Mouse (Mus musculus) heart, embryonic 13.5 days (tissue): ENCODE results near the gene C1qb. TPM values are rescaled to one million over a fixed set of nuclear protein-coding genes. Genes with fewer than 3 reads are reported as not detected.

Experiments
- ATAC-seq: fragments of 200-750 bp; cut with Nextera tagmentation; 2 replicates; pipeline ENCODE4 v1.8.0; 2017; ENCODE audit warnings: moderate TSS enrichment; ENCODE audit not compliant: insufficient number of reproducible peaks, low FRiP score, low TSS enrichment; ENCODE audit errors: extremely low read depth
- H3K27ac ChIP-seq: fragments of 300-500 bp; sonication (generic); replicated peaks from 2 replicates; pipeline ENCODE4 v1.5.1; 2015; ENCODE audit warnings: moderate library complexity, mild to moderate bottlenecking, inconsistent platforms
- H3K27me3 ChIP-seq: fragments of 300-500 bp; sonication (generic); replicated peaks from 2 replicates; pipeline ENCODE4 v1.6.1; 2015; ENCODE audit warnings: mild to moderate bottlenecking, inconsistent platforms
- H3K36me3 ChIP-seq: fragments of 300-500 bp; sonication (generic); 2 replicates; pipeline ENCODE4 v1.6.1; 2015; ENCODE audit warnings: mild to moderate bottlenecking, inconsistent platforms
- H3K4me1 ChIP-seq: fragments of 300-500 bp; sonication (generic); 2 replicates; pipeline ENCODE4 v1.6.1; 2015; ENCODE audit warnings: inconsistent platforms
- H3K4me2 ChIP-seq: fragments of 300-500 bp; sonication (generic); 2 replicates; pipeline ENCODE4 v1.6.1; 2015; ENCODE audit warnings: inconsistent platforms, mild to moderate bottlenecking, moderate library complexity
- H3K4me3 ChIP-seq: fragments of 300-500 bp; sonication (generic); 2 replicates; pipeline ENCODE4 v1.5.1; 2015; ENCODE audit warnings: moderate library complexity, mild to moderate bottlenecking, inconsistent platforms
- H3K9ac ChIP-seq: fragments of 300-500 bp; sonication (generic); 2 replicates; pipeline ENCODE4 v1.6.1; 2015; ENCODE audit warnings: inconsistent platforms, mild to moderate bottlenecking, moderate library complexity
- H3K9me3 ChIP-seq: fragments of 300-500 bp; sonication (generic); 2 replicates; pipeline ENCODE4 v1.6.1; 2016; ENCODE audit warnings: inconsistent platforms
- WGBS: fragments of 180-500 bp; shearing (Covaris S2); methylation state at CpG from one replicate; pipeline ENCODE4 v1.1.7; 2015; ENCODE audit warnings: mixed read lengths; 5-methylcytosine and 5-hydroxymethylcytosine counted together
- polyA plus RNA-seq: library from polyadenylated mRNA; unstranded; fragments of >200 nt; fragmentation: Nextera tagmentation; extraction: Ambion mirVana; gene quantifications from 2 replicates; pipeline ENCODE4 v1.2.1, GENCODE M21; 2015

Gene C1qb
- polyA plus RNA-seq, 1 experiment from 2014 or later = 37.2 TPM

DNA sequence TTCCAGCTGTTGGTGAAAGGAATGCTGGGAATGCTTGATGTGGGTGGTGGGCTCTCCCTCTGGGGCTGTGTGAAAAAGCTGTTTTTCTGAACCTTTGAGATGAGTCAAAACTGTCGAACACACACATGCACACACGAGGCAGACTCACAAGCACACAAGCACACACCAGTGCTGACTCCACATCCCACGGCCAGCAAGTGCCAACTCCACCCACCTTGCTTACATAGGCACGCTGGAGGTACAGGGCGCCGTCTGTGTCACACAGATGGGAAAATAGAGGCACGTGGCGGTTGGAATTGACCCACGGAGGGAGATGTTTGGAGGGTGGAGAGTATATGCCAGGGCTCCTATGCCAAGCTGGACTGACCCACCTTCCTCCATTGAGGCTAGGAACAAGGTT lies 25.8 kb upstream of the C1qb start:
- Histone ChIP-seq H3K4me1 (peaks cover 4% of the 10 kb centered on the region), H3K9ac (no peak overlapping the region), H3K9me3 (no peaks in the 10 kb centered on the region), H3K27me3 (peaks cover 93% of the 10 kb centered on the region), H3K36me3 (no peaks in the 10 kb centered on the region), H3K4me3 (no peak overlapping the region), H3K4me2 (no peak overlapping the region), H3K27ac (no peak overlapping the region)
- WGBS = 40% methylated on average over 9 of the region's 9 CpGs
- ATAC-seq = no peak

DNA sequence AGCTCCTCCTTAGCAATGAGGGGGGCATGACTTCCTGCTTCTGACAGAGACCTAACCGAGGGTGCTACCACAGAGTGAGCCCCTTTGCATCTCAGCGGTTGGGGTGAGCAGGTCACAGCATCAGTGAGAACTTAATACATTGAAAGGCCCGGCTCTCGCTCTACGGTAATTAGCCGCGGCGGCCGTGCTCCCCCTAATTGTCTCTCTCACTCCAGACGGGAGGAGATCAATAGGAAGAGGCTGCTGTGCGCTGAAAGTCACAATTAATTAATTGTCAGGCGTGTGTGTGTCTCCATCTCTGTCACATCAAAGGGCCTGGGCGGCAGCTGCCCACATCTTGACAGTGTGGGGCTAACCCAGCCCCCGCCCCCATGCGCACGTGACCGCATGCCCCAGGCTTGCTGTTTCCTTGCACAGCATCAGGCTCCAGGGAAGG lies 25.2 kb upstream of the C1qb start:
- Histone ChIP-seq H3K4me1 (peaks cover 4% of the 10 kb centered on the region), H3K9me3 (no peaks in the 10 kb centered on the region), H3K9ac (no peak overlapping the region), H3K27me3 (peaks cover 93% of the 10 kb centered on the region), H3K4me3 (no peak overlapping the region), H3K27ac (no peak overlapping the region), H3K4me2 (no peak overlapping the region), H3K36me3 (no peaks in the 10 kb centered on the region)
- 9% methylated on average over 17 of the region's 17 CpGs for WGBS
- ATAC-seq = no peak

DNA sequence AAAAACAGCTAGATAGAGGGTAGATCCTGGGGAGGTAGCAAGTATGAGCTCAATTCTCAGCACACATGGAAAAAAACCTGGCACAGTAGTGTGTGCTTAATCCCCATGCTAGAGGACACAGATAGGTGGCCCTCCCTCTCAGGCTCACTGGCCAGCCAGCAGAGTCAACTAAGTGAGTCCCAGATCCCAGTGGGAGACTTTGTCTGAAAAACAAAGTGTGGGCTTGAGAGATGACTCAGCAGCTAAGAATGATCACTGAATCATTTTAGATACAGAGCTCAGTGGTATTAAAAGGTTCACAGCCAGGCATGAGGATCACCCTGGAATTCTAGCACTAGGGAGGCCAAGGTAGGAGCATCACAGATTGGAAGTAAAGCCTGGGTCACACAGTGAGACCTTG lies 21.8 kb upstream of the C1qb start:
- H3K27ac ChIP-seq = no peak overlapping the region
- H3K36me3 ChIP-seq = no peaks in the 10 kb centered on the region
- H3K27me3 ChIP-seq = peaks cover 95% of the 10 kb centered on the region
- H3K4me3 ChIP-seq = no peak overlapping the region
- no peak overlapping the region for H3K4me2 ChIP-seq
- H3K4me1 ChIP-seq = no peaks in the 10 kb centered on the region
- no peak overlapping the region for H3K9ac ChIP-seq
- H3K9me3 ChIP-seq = no peaks in the 10 kb centered on the region
- no peak for ATAC-seq

DNA sequence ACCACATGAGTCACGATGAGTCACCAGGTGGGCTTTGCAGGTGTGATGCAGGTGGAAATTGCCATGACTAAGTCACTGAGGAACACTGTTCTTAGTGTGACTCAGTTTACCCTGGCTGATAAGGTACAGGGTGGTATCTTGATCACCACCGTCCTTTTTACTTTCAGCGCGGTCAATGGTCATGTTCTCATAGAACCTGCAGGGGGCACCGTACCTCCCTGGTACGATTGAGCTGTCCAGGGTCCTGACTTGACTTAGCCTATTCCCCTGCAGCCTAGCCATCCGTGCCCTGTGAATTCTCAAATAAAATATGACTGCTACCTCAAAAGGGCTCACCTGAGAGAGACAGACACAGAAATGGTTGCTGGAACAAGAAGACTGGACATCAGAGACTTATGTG lies 21.0 kb upstream of the C1qb start:
- Histone ChIP-seq H3K4me2 (no peak overlapping the region), H3K36me3 (no peaks in the 10 kb centered on the region), H3K27me3 (peaks cover 95% of the 10 kb centered on the region), H3K27ac (no peak overlapping the region), H3K9ac (no peak overlapping the region), H3K9me3 (no peaks in the 10 kb centered on the region), H3K4me1 (no peaks in the 10 kb centered on the region), H3K4me3 (no peak overlapping the region)
- WGBS = 12% methylated on average over 7 of the region's 7 CpGs
- ATAC-seq = no peak

DNA sequence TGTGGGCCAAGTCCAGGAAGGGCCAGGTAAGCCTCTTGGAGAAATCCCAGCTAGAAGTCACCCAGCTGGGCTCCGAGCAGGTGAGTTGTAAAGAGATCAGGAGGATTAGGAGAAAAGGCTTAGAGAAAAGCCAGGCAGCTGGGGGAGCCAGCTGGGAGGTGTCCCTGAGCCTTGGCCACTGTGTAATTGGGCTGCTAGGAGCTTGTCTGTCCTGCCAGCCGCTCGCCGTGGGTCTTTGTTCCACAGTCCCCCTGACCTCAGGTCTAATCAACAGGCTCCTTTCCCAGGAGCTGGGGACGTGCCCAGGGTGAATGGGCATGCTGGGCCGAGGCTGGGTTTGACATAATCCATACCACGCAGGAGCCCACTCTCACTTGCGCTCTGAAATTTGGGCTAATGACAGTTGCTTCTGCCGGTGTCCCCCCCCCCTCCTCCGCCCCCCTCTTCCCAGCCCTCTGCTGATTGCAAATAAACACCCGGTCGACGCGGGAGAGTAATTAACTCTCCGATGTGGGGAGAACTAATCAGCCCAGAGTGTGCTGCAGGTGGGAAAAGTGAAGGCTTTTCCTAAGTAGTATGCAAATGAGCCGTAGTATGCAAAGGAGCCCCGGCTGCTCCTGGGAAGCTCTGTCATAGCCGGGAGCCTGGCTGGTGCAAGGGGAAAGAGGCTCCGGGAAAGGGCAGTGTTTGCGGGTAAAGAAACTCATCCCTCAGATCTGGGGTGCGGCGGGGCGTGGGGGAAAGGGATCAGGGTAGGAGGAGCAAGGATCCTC lies 19.0 kb upstream of the C1qb start:
- no peak overlapping the region; the same call in 1 of the 2 replicates for H3K4me2 ChIP-seq
- H3K4me1 ChIP-seq = no peaks in the 10 kb centered on the region
- H3K36me3 ChIP-seq = no peaks in the 10 kb centered on the region
- H3K9ac ChIP-seq = no peak overlapping the region
- no peak overlapping the region for H3K4me3 ChIP-seq
- H3K27ac ChIP-seq = no peak overlapping the region
- 2% methylated on average over 23 of the region's 23 CpGs for WGBS
- no peaks in the 10 kb centered on the region for H3K9me3 ChIP-seq
- H3K27me3 ChIP-seq = peaks cover 94% of the 10 kb centered on the region
- ATAC-seq = no peak

DNA sequence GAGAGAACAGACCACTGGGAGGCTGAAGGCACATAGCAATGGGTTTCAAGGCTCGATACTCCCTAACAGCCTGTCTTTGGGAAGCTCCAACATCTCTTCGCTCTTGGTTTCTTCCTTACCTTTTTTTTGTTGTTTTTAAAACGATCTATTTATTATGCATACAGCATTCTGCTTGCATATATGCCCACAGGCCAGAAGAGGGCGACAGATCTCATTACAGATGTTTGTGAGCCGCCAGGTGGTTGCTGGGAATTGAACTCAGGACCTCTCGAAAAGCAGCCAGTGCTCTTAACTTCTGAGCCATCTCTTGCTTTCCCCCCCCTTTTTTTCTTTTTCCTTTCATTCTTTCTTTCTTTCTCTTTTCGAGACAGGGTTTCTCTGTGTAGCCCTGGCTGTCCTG lies 13.2 kb upstream of the C1qb start:
- peaks cover 97% of the 10 kb centered on the region for H3K27me3 ChIP-seq
- 52% methylated on average over 7 of the region's 7 CpGs for WGBS
- H3K9ac ChIP-seq = no peak overlapping the region
- H3K4me2 ChIP-seq = no peak overlapping the region
- H3K9me3 ChIP-seq = no peaks in the 10 kb centered on the region
- H3K4me3 ChIP-seq = no peak overlapping the region
- H3K36me3 ChIP-seq = no peaks in the 10 kb centered on the region
- no peak overlapping the region for H3K27ac ChIP-seq
- H3K4me1 ChIP-seq = no peaks in the 10 kb centered on the region
- no peak for ATAC-seq

DNA sequence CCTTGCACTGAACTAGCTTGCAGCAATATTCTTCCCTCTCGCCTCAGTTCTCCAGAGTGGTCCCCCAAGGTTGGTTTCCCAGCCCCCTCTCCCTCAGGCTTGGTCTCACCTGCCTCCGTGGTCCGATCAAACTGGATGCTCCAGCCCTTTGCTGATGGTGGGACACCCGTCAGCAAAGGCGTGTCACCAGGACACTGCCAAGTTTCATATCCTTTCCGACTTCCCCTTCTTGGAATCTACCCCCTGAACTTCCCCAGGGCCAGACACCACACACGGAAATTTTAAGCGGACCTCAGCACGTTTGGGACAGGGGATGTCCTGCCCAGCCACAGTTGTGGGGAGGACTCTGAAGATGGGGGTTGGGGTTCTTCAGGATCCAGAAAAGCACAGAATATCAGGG lies 12.7 kb upstream of the C1qb start, which contains the start of gene C1qa:
Gene C1qa, minus strand, starts transcription at position 167 of the 400 bp plus-strand sequence.
- ATAC-seq = no peak
- peaks cover 97% of the 10 kb centered on the region for H3K27me3 ChIP-seq
- H3K36me3 ChIP-seq = no peaks in the 10 kb centered on the region
- H3K9me3 ChIP-seq = no peaks in the 10 kb centered on the region
- no peaks in the 10 kb centered on the region for H3K4me1 ChIP-seq
- no peak within 1 kb of the TSS for H3K27ac ChIP-seq
- no peak within 1 kb of the TSS for H3K4me3 ChIP-seq
- H3K9ac ChIP-seq = no peak within 1 kb of the TSS
- no peak within 1 kb of the TSS for H3K4me2 ChIP-seq
- WGBS = 66% methylated on average over 9 of the region's 9 CpGs

DNA sequence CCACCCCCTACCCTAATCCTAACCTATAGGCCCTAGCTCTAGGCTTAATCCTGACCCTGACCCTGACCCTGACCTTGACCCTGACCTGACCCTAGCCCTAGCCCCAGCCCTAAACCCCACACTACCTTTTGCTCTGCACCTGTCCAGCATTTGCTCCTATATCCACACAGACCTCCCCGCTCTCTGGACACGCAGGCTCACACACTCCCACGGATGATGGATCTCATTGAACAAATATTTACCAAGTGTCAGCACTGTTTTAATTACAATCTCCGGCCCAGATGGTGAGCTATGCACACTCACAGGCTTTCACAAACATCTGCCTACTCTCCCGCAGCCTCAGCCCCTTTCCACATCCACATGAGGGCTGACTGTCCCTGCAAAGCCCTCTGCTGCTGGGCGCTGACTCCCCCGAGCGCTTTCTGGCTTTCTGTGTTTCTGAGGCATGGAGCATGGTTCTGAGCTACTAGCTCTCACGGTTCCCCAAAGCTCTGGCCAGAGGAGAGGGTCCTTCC lies 12.2 kb upstream of the C1qb start:
- WGBS = 58% methylated on average over 9 of the region's 9 CpGs
- Histone ChIP-seq H3K9me3 (no peaks in the 10 kb centered on the region), H3K36me3 (no peaks in the 10 kb centered on the region), H3K27ac (no peak overlapping the region), H3K27me3 (peaks cover 97% of the 10 kb centered on the region), H3K4me2 (no peak overlapping the region), H3K4me1 (no peaks in the 10 kb centered on the region), H3K4me3 (no peak overlapping the region), H3K9ac (no peak overlapping the region)
- ATAC-seq = no peak

- Histone ChIP-seq H3K4me3 (no peak overlapping the region), H3K27ac (no peak overlapping the region), H3K4me1 (no peaks in the 10 kb centered on the region), H3K9me3 (no peaks in the 10 kb centered on the region), H3K4me2 (no peak overlapping the region), H3K36me3 (no peaks in the 10 kb centered on the region), H3K9ac (no peak overlapping the region), H3K27me3 (peaks cover 97% of the 10 kb centered on the region)
- WGBS = 32% methylated on average over 10 of the region's 10 CpGs
- ATAC-seq = no peak
These were observed 10.5 kb upstream of the C1qb start for GRCm38 (mm10) chr4:136896461-136896860.

DNA sequence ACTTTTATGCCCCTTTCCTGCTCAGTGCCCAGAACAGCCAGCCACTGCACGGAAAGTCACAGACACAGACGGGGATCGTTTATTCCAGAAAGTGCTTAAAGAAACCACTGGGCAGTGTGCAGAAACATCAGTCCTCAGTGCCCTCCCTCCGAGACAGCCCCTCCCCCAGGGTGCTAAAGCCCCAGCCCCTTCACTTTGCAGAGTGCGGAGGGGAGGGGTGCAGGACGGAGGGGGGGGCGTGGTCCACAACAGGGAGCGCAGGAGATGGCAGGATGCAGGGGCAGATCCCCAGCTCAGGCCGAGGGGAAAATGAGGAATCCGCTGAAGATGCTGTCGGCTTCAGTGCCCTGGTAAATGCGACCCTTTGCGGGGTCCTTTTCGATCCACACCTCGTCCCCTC lies 9.9 kb upstream of the C1qb start:
- Histone ChIP-seq H3K36me3 (no peaks in the 10 kb centered on the region), H3K9ac (no peak overlapping the region), H3K4me3 (no peak overlapping the region), H3K4me1 (no peaks in the 10 kb centered on the region), H3K27me3 (peaks cover 98% of the 10 kb centered on the region), H3K27ac (no peak overlapping the region), H3K9me3 (no peaks in the 10 kb centered on the region), H3K4me2 (no peak overlapping the region)
- 10% methylated on average over 15 of the region's 15 CpGs for WGBS
- ATAC-seq = no peak

- no peak overlapping the region for H3K27ac ChIP-seq
- 69% methylated on average over 4 of the region's 4 CpGs for WGBS
- no peak overlapping the region for H3K4me3 ChIP-seq
- no peaks in the 10 kb centered on the region for H3K9me3 ChIP-seq
- H3K9ac ChIP-seq = no peak overlapping the region
- H3K4me1 ChIP-seq = no peaks in the 10 kb centered on the region
- H3K36me3 ChIP-seq = no peaks in the 10 kb centered on the region
- H3K4me2 ChIP-seq = no peak overlapping the region
- H3K27me3 ChIP-seq = peaks cover 98% of the 10 kb centered on the region
- ATAC-seq = no peak
These were observed 8.8 kb upstream of the C1qb start for GRCm38 (mm10) chr4:136894821-136895220.
